Mouse (Mus musculus) cerebellum, adult 8-10 months (tissue): Measurements from ENCODE around the gene Eva1c.
A peak's percentile ranks its signal among the peaks of the same experiment; 100 is the strongest.

Experiments used
- DNase-seq: peaks from one replicate; pipeline ENCODE4 v3.0.0; 2022

Gene Eva1c

GRCm38 (mm10) chr16:90925461-90925860, 98.9 kb downstream of the Eva1c start:
- DNase-seq, result peak; percentile 39

- DNase-seq, result no peak
Observed at GRCm38 (mm10) chr16:90927446-90927845, 100.9 kb downstream of the Eva1c start.

- DNase-seq, result no peak
Observed at GRCm38 (mm10) chr16:90933534-90934176, 107.1 kb downstream of the Eva1c start.

DNA sequence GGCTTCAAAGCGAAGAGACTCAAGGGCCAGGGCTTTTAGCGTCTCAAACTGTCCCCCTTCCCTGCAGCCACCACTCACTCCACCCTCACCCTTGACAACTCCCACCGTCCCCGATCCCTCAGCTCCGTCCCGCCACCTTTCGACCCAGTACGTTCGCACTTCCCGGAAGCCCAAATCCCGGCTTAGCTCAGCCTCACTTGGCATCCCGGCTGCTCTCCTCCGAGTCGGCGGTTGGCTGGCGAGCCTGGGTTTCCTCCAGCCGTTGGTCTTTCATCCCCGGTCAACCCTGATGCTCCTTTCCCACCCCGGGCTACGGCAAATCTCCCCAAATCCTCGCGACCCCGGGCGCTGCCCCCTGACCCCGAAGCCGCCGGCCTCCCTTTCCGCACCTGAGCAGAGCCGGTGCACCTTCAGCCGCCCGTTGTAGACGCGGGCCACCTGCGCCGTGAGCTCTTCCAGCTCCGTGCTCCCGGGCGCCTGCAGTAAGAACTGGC, 107.7 kb downstream of the Eva1c start:
- DNase-seq, result no peak

- DNase-seq, result peak; percentile 92
Observed at GRCm38 (mm10) chr16:90934687-90935328, 108.3 kb downstream of the Eva1c start, which contains the start of gene Cfap298. TSS of gene Cfap298 (minus strand) at chr16:90935114.

- no peak for DNase-seq
Observed at GRCm38 (mm10) chr16:90941246-90941645, 114.7 kb downstream of the Eva1c start.

GRCm38 (mm10) chr16:90946977-90947376, 120.5 kb downstream of the Eva1c start:
- no peak for DNase-seq

DNA sequence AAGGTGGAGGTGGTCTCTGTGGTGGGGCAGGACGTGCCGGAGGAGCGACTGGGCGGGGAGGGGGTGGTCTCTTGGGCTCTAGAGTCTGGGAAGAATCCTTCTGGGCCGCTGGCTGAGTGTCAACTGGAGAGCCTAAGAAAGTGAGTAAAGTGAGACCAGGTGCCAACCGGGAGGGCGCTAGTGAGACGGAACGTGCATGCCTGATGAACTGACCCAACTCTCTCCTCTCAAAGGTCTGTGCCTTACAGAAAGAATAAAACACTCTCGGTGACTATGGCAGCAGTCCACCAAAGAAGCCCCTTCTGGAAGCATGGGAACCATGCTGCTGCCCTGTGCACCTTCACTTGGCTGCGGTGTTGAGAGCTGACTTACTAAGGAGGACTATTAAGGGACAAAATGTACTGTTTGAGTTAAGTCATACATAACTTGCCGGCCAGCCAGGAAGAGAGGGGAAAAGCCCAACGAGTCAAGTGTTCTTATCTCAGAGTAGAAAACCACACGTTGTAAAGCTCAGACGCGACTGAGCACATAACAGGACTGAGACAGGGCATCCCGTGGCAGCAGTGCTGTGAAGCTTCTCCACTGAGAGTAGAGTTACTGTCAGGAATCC, 123.9 kb downstream of the Eva1c start:
- no peak for DNase-seq

DNA sequence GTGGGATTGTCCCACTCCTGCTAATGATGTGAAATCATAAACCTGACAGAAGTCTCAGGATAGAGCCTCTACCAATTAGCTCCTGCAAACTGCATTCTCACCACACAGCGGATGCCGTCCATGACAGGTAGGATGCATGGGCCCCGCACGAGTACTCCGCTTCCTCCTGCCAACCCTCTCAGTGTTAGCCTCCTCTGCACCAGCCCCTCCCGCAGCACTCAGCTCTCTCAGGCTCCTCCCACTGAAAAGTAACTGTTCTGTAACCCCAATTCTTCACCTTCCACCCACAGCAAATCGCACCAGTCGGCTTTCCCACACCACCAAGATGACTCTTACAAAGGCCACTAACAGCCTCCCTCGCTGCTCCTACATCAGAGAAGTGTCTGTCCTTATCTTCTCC, 126.6 kb downstream of the Eva1c start:
- no peak for DNase-seq

GRCm38 (mm10) chr16:90953770-90954169, 127.3 kb downstream of the Eva1c start:
- DNase-seq, result no peak
